Mouse (Mus musculus) hindbrain, embryonic 11.5 days (tissue): ENCODE data around the gene Slc35g2. TPM values are rescaled to one million over a fixed set of nuclear protein-coding genes. Genes with fewer than 3 reads are reported as not detected.
A peak's percentile ranks its signal among the peaks of the same experiment; 100 is the strongest.

Experiments
- ATAC-seq: fragments of 200-750 bp; cut with Nextera tagmentation; 2 replicates; pipeline ENCODE4 v1.8.0; 2017; ENCODE audit warnings: mild to moderate bottlenecking, moderate TSS enrichment, moderate library complexity; ENCODE audit not compliant: low FRiP score
- DNase-seq: peaks from one replicate; pipeline ENCODE4 v3.0.0-alpha.2; 2015; ENCODE audit warnings: low spot score
- H3K27ac ChIP-seq: fragments of 300-500 bp; sonication (generic); 2 replicates; pipeline ENCODE4 v1.5.1; 2014; ENCODE audit warnings: mild to moderate bottlenecking, low read depth, low read length
- H3K27me3 ChIP-seq: fragments of 300-500 bp; sonication (generic); 2 replicates; pipeline ENCODE4 v1.6.1; 2014; ENCODE audit warnings: mild to moderate bottlenecking, low read length, moderate library complexity, mixed read lengths; ENCODE audit not compliant: control insufficient read depth, insufficient read depth
- H3K36me3 ChIP-seq: fragments of 300-500 bp; sonication (generic); 2 replicates; pipeline ENCODE4 v1.6.1; 2014; ENCODE audit warnings: mild to moderate bottlenecking, low read length, moderate library complexity, mixed read lengths; ENCODE audit not compliant: control insufficient read depth, insufficient read depth
- H3K4me1 ChIP-seq: fragments of 300-500 bp; sonication (generic); replicated peaks from 2 replicates; pipeline ENCODE4 v1.6.1; 2014; ENCODE audit warnings: low read length, mixed read lengths; ENCODE audit not compliant: control insufficient read depth, insufficient read depth
- H3K4me2 ChIP-seq: fragments of 300-500 bp; sonication (generic); replicated peaks from 2 replicates; pipeline ENCODE4 v1.6.1; 2014; ENCODE audit warnings: mild to moderate bottlenecking, low read depth, low read length
- H3K4me3 ChIP-seq: fragments of 300-500 bp; sonication (generic); 2 replicates; pipeline ENCODE4 v1.5.1; 2014; ENCODE audit warnings: low read depth, low read length
- H3K9ac ChIP-seq: fragments of 300-500 bp; sonication (generic); 2 replicates; pipeline ENCODE4 v1.6.1; 2014; ENCODE audit warnings: low read depth, low read length
- H3K9me3 ChIP-seq: fragments of 300-500 bp; sonication (generic); 2 replicates; pipeline ENCODE4 v1.6.1; 2016; ENCODE audit warnings: low read length; ENCODE audit not compliant: control insufficient read depth
- WGBS: fragments of 180-500 bp; shearing (Covaris S2); extraction: QIAGEN DNeasy Blood & Tissue Kit; methylation state at CpG from one replicate; pipeline ENCODE4 v1.1.7; 2014; 5-methylcytosine and 5-hydroxymethylcytosine counted together
- polyA plus RNA-seq: library from polyadenylated mRNA; unstranded; fragments of >200 nt; fragmentation: Nextera tagmentation; extraction: Ambion mirVana; gene quantifications from 2 replicates; pipeline ENCODE4 v1.2.1, GENCODE M21; 2014

Slc35g2 gene
- polyA plus RNA-seq, 1 experiment from 2014 or later: 5.9 TPM

DNA sequence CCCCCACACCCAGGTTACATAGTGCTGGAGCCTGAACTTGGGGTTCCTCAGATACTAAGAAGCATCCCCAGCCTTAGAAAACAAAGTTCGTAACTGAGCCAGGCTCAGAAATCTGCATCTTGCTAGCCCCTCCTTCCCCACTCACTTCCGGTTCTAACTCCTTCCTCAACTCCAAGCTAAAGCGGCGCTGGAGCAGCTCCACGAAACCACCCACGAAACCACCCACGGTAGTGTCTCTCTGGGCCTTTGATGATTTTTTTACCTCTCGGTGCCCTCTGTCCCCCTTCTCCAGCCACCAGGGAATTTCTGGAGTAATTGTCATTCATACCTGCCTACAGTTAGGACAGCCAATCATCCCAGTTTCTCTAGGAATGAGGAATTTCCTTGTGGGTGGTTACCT is 26.7 kb upstream of the Slc35g2 start, which contains the start of gene Stag1:
TSS of gene Stag1 (plus strand) at position 253 of the 400 bp plus-strand sequence.
- H3K4me3 ChIP-seq: no peak within 1 kb of the TSS
- whole genome bisulfite sequencing: 91% methylated on average over 8 of the region's 8 CpGs
- H3K36me3 ChIP-seq: no peaks in the 10 kb centered on the region
- H3K4me1 ChIP-seq: no peaks in the 10 kb centered on the region; the same call in 1 of the 2 replicates
- no peak within 1 kb of the TSS for H3K9ac ChIP-seq
- no peak within 1 kb of the TSS for H3K27ac ChIP-seq
- DNase-seq (no peak), ATAC-seq (no peak)
- no peaks in the 10 kb centered on the region for H3K27me3 ChIP-seq
- no peaks in the 10 kb centered on the region for H3K9me3 ChIP-seq
- H3K4me2 ChIP-seq: no peak within 1 kb of the TSS

DNA sequence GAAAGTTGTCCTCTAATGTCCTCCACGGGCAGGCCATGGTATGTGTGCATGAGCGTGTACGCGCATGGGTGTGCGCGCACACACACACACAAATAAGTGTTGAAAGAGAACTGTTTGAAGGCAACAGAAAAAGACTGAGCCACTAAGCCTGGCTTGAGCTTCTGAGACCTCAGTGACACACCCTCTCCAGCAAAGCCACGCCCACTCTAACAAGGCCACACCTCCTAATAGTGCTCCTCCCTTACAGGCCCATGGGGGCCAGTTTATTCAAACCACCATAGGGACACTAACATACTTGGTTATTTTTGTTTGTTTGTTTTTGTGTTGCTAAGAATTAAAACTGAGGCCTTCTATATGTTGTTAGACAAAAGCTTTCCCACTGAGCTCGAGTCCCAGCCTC is 25.4 kb upstream of the Slc35g2 start:
- Histone ChIP-seq H3K27ac (no peak overlapping the region), H3K4me2 (no peak overlapping the region), H3K4me3 (no peak overlapping the region), H3K36me3 (no peaks in the 10 kb centered on the region), H3K9ac (no peak overlapping the region), H3K27me3 (no peaks in the 10 kb centered on the region), H3K9me3 (no peaks in the 10 kb centered on the region), H3K4me1 (no peaks in the 10 kb centered on the region; the same call in 1 of the 2 replicates)
- DNase-seq: no peak
- no peak for ATAC-seq
- 90% methylated on average over 8 of the region's 8 CpGs for WGBS

GRCm38 (mm10) chr9:100590462-100590861 is 19.6 kb upstream of the Slc35g2 start:
- no peaks in the 10 kb centered on the region for H3K9me3 ChIP-seq
- no peak overlapping the region for H3K4me3 ChIP-seq
- no peaks in the 10 kb centered on the region for H3K27me3 ChIP-seq
- no peak overlapping the region for H3K4me2 ChIP-seq
- WGBS: 85% methylated on average over 4 of the region's 4 CpGs
- no peak overlapping the region for H3K27ac ChIP-seq
- no peak for DNase-seq
- H3K36me3 ChIP-seq: no peaks in the 10 kb centered on the region
- H3K4me1 ChIP-seq: no peaks in the 10 kb centered on the region
- H3K9ac ChIP-seq: no peak overlapping the region
- ATAC-seq: no peak

- H3K9me3 ChIP-seq: no peaks in the 10 kb centered on the region
- DNase-seq: no peak
- no peak overlapping the region for H3K9ac ChIP-seq
- H3K27ac ChIP-seq: no peak overlapping the region
- H3K4me1 ChIP-seq: 0 out of 2 replicates have a peak, but pooled peaks cover 4% of the 10 kb centered on the region
- H3K36me3 ChIP-seq: no peaks in the 10 kb centered on the region
- 92% methylated on average over 4 of the region's 4 CpGs for WGBS
- no peak overlapping the region for H3K4me2 ChIP-seq
- ATAC-seq: no peak
- H3K27me3 ChIP-seq: no peaks in the 10 kb centered on the region
- no peak overlapping the region for H3K4me3 ChIP-seq
Measured at GRCm38 (mm10) chr9:100584031-100584430, 13.1 kb upstream of the Slc35g2 start.

DNA sequence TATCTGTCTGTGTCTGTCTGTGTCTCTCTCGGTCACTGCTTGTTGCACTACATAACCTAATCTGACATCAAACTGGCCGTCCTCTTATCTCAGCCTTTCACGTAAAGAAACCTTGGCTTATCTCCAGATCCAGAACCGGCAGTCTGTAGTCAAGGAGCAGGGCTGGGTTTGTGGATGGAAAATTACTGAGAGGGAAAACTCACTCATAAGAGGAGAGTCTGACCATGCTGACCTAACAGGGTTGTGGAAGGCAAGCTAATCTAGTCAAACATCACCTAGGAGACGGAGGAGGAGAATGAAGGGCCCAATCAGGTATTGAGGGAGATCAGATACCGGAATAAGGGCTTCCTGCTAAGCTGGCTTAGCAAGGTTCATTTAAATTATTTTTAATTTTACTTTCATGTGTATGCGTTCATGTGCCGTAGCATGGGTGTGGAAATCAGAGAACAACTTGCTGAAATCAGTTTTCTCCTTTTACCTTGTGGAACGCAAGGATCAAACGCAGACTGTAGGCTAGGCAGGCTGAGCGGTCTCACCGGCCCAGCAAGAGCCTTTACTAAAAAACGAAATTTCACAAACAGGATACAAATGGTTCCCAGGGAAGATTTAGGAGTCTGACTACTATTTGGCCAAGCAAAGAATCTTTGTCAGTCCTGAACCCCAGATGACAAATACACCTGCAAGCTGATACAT is 12.1 kb upstream of the Slc35g2 start:
- Histone ChIP-seq H3K36me3 (no peaks in the 10 kb centered on the region), H3K9me3 (no peaks in the 10 kb centered on the region), H3K27ac (no peak overlapping the region), H3K27me3 (no peaks in the 10 kb centered on the region), H3K4me2 (no peak overlapping the region), H3K9ac (no peak overlapping the region), H3K4me3 (no peak overlapping the region), H3K4me1 (0 out of 2 replicates have a peak, but pooled peaks cover 4% of the 10 kb centered on the region)
- 74% methylated on average over 13 of the region's 13 CpGs for WGBS
- DNase-seq (no peak), ATAC-seq (no peak)

DNA sequence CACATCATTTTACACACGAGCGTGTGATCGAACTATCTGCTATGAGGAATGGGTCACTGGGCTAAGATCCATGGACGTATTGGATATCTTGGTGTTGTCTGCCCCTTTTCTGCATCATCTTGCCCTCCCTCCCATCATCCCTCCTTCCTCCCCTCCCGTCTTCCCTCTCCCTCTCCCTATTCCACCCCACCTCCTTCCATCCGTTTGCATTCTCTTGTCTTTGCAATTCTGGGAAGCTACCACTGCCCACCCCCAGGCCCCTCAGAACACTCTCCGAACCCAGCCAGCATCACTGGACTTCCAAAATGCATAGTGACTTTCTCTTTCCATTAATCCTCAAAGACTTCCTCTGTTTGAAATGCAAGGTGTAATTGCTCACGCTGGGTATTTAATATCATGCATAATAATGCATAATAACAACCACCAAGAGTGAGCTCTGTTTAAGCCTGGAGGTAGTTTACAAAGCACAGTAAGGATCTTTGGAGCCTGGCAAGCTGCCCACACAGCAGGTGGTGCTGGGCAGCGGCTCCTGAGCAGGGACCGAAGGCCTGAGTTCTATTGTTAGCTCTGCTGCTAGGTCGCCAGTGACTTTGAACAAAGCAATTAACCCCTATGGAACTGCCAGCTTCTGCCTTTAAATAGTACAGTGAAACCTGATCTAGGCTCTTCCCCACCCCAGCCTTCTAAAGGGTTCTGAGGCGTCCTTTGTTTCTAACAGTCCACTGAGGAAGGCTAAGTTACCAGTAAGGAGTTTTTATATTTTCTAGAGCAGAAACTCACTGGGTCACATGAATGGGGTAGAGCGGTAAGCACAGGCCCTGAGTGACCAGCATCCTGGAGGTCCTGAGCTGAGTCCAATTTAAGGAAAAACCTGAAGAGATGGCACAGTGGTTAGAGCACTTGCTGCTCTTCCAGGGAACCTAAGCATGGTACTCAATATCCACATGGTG is 10.9 kb upstream of the Slc35g2 start:
- Histone ChIP-seq H3K27ac (no peak overlapping the region), H3K4me1 (0 out of 2 replicates have a peak, but pooled peaks cover 4% of the 10 kb centered on the region), H3K27me3 (no peaks in the 10 kb centered on the region), H3K9me3 (no peaks in the 10 kb centered on the region), H3K4me3 (no peak overlapping the region), H3K36me3 (no peaks in the 10 kb centered on the region), H3K4me2 (no peak overlapping the region), H3K9ac (no peak overlapping the region)
- peak; percentile 54 for DNase-seq
- 32% methylated on average over 13 of the region's 13 CpGs for WGBS
- peak; percentile 51; the same call in 1 of the 2 replicates for ATAC-seq

GRCm38 (mm10) chr9:100580196-100580740 is 9.4 kb upstream of the Slc35g2 start:
- no peak overlapping the region for H3K9ac ChIP-seq
- H3K27ac ChIP-seq: no peak overlapping the region
- no peak for ATAC-seq
- H3K4me1 ChIP-seq: 0 out of 2 replicates have a peak, but pooled peaks cover 4% of the 10 kb centered on the region
- no peak overlapping the region for H3K4me2 ChIP-seq
- 57% methylated on average over 20 of the region's 20 CpGs for WGBS
- H3K9me3 ChIP-seq: no peaks in the 10 kb centered on the region
- no peak for DNase-seq
- H3K4me3 ChIP-seq: no peak overlapping the region
- no peaks in the 10 kb centered on the region for H3K27me3 ChIP-seq
- no peaks in the 10 kb centered on the region for H3K36me3 ChIP-seq

DNA sequence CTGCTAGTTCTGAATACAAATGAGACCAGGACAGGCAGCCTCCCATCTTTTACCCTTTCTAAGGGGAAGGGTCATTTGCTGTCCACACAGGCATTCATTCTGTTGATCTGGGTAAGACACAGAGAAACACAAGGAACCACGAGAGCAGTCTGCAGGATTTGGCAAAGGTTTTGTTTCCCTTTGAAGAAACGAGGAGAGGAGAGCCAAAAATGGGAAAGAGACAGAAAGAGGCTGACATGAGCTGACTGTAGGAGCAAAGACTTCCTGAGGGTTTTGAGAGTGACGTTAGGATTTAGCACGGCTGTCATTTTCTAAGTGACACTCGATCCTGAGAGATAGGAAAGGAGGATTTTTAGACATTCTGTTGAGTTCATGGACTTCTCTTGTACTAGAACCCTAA is 3.1 kb upstream of the Slc35g2 start:
- Histone ChIP-seq H3K4me2 (no peak overlapping the region), H3K9ac (no peak overlapping the region), H3K4me3 (no peak overlapping the region), H3K36me3 (no peaks in the 10 kb centered on the region), H3K27me3 (no peaks in the 10 kb centered on the region), H3K9me3 (no peaks in the 10 kb centered on the region), H3K4me1 (peaks cover 2% of the 10 kb centered on the region; the same call in 1 of the 2 replicates), H3K27ac (no peak overlapping the region)
- 58% methylated on average over 5 of the region's 5 CpGs for WGBS
- ATAC-seq (no peak), DNase-seq (no peak)
